Mouse (Mus musculus) liver, embryonic 11.5 days (tissue): ENCODE measurements at regions not wholly inside any gene's neighbourhood (a gene's known extent, or its start where the extent isn't known, plus 50 kb on each side); places are given as distances from the start of the nearest gene placed in this dataset.

Source experiments
- ATAC-seq: fragments of 200-750 bp; cut with Nextera tagmentation; replicated peaks from 2 replicates; pipeline ENCODE4 v1.8.0; 2017; ENCODE audit warnings: moderate number of reproducible peaks, mild to moderate bottlenecking, moderate TSS enrichment, moderate library complexity; ENCODE audit not compliant: low FRiP score
- DNase-seq: peaks from one replicate; pipeline ENCODE4 v3.0.0-alpha.2; 2017; ENCODE audit warnings: low spot score
- H3K27ac ChIP-seq: fragments of 300-500 bp; sonication (generic); 2 replicates; pipeline ENCODE4 v1.5.1; 2014; ENCODE audit warnings: mild to moderate bottlenecking, low read depth, low read length, control low read depth
- H3K27me3 ChIP-seq: fragments of 300-500 bp; sonication (generic); replicated peaks from 2 replicates; pipeline ENCODE4 v1.6.1; 2014; ENCODE audit warnings: low read length, mixed read lengths; ENCODE audit not compliant: control insufficient read depth, insufficient read depth
- H3K36me3 ChIP-seq: fragments of 300-500 bp; sonication (generic); 2 replicates; pipeline ENCODE4 v1.6.1; 2014; ENCODE audit warnings: mild to moderate bottlenecking, low read length, moderate library complexity, mixed read lengths; ENCODE audit not compliant: control insufficient read depth, insufficient read depth
- H3K4me1 ChIP-seq: fragments of 300-500 bp; sonication (generic); replicated peaks from 2 replicates; pipeline ENCODE4 v1.6.1; 2014; ENCODE audit warnings: low read length, mixed read lengths; ENCODE audit not compliant: control insufficient read depth, insufficient read depth
- H3K4me2 ChIP-seq: fragments of 300-500 bp; sonication (generic); 2 replicates; pipeline ENCODE4 v1.6.1; 2014; ENCODE audit warnings: mild to moderate bottlenecking, control low read depth, moderate library complexity
- H3K4me3 ChIP-seq: fragments of 300-500 bp; sonication (generic); 2 replicates; pipeline ENCODE4 v1.5.1; 2014; ENCODE audit warnings: low read depth, low read length, control low read depth
- H3K9ac ChIP-seq: fragments of 300-500 bp; sonication (generic); 2 replicates; pipeline ENCODE4 v1.6.1; 2014; ENCODE audit warnings: low read depth, low read length, control low read depth
- H3K9me3 ChIP-seq: fragments of 300-500 bp; sonication (generic); 2 replicates; pipeline ENCODE4 v1.6.1; 2016; ENCODE audit warnings: low read length, inconsistent platforms, mixed read lengths; ENCODE audit not compliant: control insufficient read depth
- WGBS: fragments of 180-500 bp; shearing (Covaris S2); extraction: QIAGEN DNeasy Blood & Tissue Kit; methylation state at CpG from one replicate; pipeline ENCODE4 v1.1.7; 2014; 5-methylcytosine and 5-hydroxymethylcytosine counted together

DNA sequence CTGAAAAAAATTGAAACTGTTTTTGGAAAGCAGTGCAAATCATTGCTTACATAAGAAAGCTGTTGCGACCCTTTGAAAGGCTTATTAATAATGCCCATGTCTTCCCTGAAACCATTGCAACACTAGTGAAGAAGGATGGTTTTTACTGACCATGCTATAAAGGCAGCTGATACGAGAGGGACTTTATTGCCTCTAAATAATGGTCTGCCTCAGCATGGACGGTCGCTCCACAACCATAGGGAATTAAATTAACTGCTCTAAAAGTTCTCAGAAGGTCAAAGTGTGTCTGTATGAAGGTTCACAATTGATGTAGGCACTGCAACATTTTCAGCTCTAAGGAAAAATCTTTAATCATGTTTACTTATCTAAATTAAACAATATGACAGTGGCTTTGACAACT lies 429.6 kb downstream of the Tmem135 start:
- WGBS, result 72% methylated on average over 4 of the region's 4 CpGs
- DNase-seq (no peak), ATAC-seq (no peak)
- Histone ChIP-seq H3K4me3 (no peak overlapping the region), H3K27me3 (no peaks in the 10 kb centered on the region), H3K27ac (no peak overlapping the region), H3K36me3 (no peaks in the 10 kb centered on the region), H3K4me1 (no peaks in the 10 kb centered on the region), H3K4me2 (no peak overlapping the region), H3K9ac (no peak overlapping the region), H3K9me3 (no peaks in the 10 kb centered on the region)

DNA sequence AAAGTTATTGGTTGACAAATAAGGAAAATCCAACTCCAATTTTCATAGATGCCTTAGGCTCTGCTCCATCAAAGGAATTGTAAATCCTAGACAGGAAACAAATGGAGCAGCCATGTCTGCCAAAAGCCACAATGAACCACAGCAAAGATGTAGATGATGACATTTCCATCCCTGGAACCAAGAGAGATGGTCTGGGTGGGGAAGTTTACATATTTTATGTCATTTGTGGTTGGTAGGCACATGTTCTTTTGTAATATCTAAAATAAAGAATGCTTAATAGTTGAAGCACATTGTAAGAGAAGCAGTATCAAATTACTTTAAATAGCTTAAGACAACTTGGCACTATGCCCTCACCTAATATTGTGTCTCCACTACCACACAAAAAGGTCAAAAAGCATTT lies 443.2 kb downstream of the Tmem135 start:
- no peak overlapping the region for H3K4me2 ChIP-seq
- H3K36me3 ChIP-seq, result no peaks in the 10 kb centered on the region
- ATAC-seq (no peak), DNase-seq (no peak)
- no peak overlapping the region for H3K4me3 ChIP-seq
- no peak overlapping the region for H3K9ac ChIP-seq
- H3K4me1 ChIP-seq, result no peaks in the 10 kb centered on the region
- no peaks in the 10 kb centered on the region for H3K27me3 ChIP-seq
- H3K27ac ChIP-seq, result no peak overlapping the region
- H3K9me3 ChIP-seq, result no peaks in the 10 kb centered on the region

DNA sequence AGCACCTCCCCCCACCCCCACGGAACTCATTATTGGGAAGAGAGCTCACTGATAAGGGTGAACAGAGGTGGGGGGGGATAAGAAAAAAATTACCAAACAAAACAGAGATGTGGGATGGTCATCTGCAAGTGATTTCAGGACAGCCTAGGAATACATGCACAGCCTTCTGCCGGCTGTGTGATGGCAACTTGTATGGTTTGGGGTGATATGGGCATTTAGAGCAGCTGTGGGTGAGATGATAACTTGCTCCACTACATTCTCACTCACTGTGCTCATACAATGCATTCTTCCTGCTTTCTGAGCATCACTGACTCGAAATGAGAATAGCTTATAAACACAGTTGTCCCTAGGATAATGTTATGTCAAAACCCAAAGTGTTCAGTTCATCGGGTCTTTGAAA lies 443.8 kb downstream of the Tmem135 start:
- peak; percentile 58; the same call in 1 of the 2 replicates for ATAC-seq
- no peak overlapping the region for H3K9ac ChIP-seq
- H3K4me1 ChIP-seq, result no peaks in the 10 kb centered on the region
- DNase-seq, result no peak
- H3K27ac ChIP-seq, result no peak overlapping the region
- no peaks in the 10 kb centered on the region for H3K27me3 ChIP-seq
- no peaks in the 10 kb centered on the region for H3K9me3 ChIP-seq
- H3K36me3 ChIP-seq, result no peaks in the 10 kb centered on the region
- H3K4me2 ChIP-seq, result no peak overlapping the region
- H3K4me3 ChIP-seq, result no peak overlapping the region
- 65% methylated on average over 4 of the region's 4 CpGs for WGBS

DNA sequence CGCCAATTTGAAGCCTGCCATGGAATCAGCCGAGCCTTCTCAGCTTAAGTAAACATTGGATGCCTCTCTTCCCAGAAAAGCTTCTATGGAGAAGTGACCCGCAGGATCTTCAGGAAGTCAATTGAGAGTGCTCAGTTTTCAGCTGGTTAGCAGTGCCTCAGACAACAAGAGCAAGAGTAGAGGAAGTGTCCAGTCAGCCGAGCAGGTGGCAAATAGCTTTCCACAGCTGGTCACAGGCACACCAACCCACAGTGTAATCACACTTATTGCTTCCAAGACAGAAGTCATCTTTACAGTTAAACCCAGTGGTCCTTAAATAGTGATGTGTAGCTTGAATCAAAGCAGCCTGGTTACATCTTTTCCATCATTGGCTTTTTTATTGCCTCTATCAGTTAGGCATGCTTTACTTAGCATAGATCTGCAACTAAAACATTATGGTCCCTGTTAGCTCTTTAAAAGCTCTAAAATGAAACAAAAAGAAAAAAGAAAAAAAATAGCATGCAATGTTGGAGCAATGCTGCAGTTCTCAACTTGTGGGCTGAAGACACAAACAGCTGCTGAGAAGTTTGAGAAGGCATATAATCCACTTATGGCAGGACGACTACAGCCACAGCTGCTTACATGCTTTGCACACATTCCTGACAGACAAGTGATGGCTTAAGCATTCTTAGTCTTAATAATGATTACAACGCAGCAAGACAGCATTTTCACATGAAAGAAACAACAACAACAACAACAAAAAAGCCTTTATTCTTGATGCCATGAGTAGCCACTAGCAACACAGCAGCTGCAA lies 444.5 kb downstream of the Tmem135 start:
- Histone ChIP-seq H3K4me3 (no peak overlapping the region), H3K36me3 (no peaks in the 10 kb centered on the region), H3K27me3 (no peaks in the 10 kb centered on the region), H3K9ac (no peak overlapping the region), H3K27ac (no peak overlapping the region), H3K4me1 (no peaks in the 10 kb centered on the region), H3K9me3 (no peaks in the 10 kb centered on the region), H3K4me2 (no peak overlapping the region)
- 51% methylated on average over 6 of the region's 6 CpGs for WGBS
- DNase-seq (no peak), ATAC-seq (no peak)

DNA sequence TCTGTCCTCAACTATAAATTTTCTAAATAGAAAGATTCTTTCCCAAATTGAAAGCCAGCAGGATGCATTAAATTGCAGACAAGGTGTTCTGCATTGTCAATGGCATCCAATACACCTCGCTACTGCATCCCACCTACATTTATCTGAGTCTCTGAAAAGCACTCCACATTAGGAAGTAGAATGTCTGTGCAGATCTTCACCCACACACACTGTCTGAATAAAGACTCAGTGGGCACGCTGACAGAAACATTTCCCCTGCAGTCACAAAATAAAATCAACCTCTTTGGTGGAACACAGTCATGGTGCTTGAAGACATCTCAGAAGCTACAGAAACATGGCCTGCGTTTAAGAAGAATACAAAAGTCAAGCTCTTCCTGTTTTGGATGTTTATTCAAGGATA lies 449.0 kb downstream of the Tmem135 start:
- Histone ChIP-seq H3K4me3 (no peak overlapping the region), H3K4me1 (no peaks in the 10 kb centered on the region), H3K36me3 (no peaks in the 10 kb centered on the region), H3K4me2 (no peak overlapping the region), H3K27me3 (no peaks in the 10 kb centered on the region), H3K27ac (no peak overlapping the region), H3K9ac (no peak overlapping the region), H3K9me3 (no peaks in the 10 kb centered on the region)
- no peak for ATAC-seq
- DNase-seq, result no peak
- WGBS, result 75% methylated on average over 3 of the region's 3 CpGs

DNA sequence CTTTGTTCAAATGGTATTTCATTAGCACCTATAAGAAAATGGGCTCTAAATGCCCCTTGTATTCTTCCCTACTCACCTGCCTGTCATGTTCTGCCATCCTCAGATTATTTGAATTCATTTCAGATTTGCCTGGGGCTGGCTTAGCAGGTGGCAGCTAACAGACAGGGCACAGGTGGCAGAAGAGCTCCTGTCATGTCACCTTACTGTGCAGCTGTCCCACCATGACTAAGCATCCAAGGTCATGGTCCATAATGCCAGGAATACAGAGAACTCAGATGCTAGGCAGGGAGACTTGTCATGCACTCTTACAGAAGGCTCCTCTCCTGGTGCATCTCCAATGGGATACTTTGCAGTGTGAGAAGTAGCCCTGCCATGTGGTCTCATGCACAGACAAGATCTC lies 458.7 kb downstream of the Tmem135 start:
- no peak overlapping the region for H3K9ac ChIP-seq
- no peak overlapping the region for H3K4me3 ChIP-seq
- H3K36me3 ChIP-seq, result no peaks in the 10 kb centered on the region
- no peak overlapping the region for H3K4me2 ChIP-seq
- DNase-seq (no peak), ATAC-seq (no peak)
- H3K27ac ChIP-seq, result no peak overlapping the region
- no peaks in the 10 kb centered on the region for H3K27me3 ChIP-seq
- no peaks in the 10 kb centered on the region for H3K4me1 ChIP-seq
- no peaks in the 10 kb centered on the region for H3K9me3 ChIP-seq

DNA sequence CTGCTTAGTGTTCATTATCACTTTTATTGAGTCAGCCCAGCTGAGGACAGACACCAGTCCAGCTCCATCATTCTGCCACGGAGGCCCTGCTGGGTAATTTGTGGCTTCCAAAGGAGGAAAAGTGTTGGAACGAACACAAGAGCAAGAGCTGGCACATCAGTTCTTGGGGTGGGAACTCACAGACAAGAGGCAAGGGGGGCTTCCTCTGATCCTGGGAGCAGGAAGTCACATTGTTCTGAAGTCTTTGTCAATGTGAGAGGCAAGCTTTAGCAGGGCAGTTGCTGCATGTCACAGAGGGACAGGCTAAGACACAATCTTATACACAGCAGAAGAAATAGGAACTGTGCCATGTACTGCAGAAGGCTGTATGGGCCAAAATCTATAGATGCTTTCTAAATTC lies 459.1 kb downstream of the Tmem135 start:
- WGBS, result 42% methylated on average over 2 of the region's 2 CpGs
- H3K27me3 ChIP-seq, result no peaks in the 10 kb centered on the region
- no peak overlapping the region for H3K4me2 ChIP-seq
- H3K9ac ChIP-seq, result no peak overlapping the region
- ATAC-seq, result no peak
- no peak overlapping the region for H3K4me3 ChIP-seq
- H3K9me3 ChIP-seq, result no peaks in the 10 kb centered on the region
- H3K4me1 ChIP-seq, result no peaks in the 10 kb centered on the region
- H3K36me3 ChIP-seq, result no peaks in the 10 kb centered on the region
- DNase-seq, result no peak
- no peak overlapping the region for H3K27ac ChIP-seq

DNA sequence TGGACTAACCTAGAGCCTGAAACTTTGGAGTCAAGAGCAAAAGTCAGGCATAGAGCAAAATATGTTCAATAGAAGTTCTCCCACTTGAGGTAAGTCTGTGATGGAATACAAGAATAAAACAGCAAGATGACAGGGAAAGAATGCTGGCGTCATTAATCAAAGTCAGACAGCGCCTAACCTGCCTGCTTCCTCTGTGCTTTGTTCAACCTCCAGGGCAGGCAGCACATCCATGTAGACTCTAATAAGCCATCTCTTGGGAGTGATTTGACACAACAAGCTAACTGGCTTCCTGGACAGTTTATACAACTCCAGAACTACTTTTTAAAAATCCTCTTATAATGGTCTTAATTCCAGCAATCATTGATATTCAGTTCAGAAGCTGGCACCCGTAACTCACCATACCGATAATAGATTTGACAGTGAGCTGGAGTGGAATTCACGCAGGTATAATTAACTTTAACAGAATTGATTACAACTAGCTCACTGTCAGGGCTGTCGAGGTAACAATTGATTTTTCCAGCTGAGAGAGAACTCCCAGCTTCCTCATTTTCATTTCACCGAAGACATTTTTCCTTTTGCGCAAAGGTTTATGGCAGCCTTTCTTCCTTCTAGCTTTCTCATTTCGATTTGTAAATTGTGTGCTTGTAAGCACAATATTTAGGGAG lies 462.6 kb downstream of the Tmem135 start:
- no peaks in the 10 kb centered on the region for H3K27me3 ChIP-seq
- DNase-seq (no peak), ATAC-seq (no peak)
- no peak overlapping the region for H3K27ac ChIP-seq
- H3K9ac ChIP-seq, result no peak overlapping the region
- H3K4me3 ChIP-seq, result no peak overlapping the region
- H3K4me2 ChIP-seq, result no peak overlapping the region
- H3K4me1 ChIP-seq, result no peaks in the 10 kb centered on the region
- H3K9me3 ChIP-seq, result no peaks in the 10 kb centered on the region
- no peaks in the 10 kb centered on the region for H3K36me3 ChIP-seq
- 77% methylated on average over 9 of the region's 9 CpGs for WGBS

DNA sequence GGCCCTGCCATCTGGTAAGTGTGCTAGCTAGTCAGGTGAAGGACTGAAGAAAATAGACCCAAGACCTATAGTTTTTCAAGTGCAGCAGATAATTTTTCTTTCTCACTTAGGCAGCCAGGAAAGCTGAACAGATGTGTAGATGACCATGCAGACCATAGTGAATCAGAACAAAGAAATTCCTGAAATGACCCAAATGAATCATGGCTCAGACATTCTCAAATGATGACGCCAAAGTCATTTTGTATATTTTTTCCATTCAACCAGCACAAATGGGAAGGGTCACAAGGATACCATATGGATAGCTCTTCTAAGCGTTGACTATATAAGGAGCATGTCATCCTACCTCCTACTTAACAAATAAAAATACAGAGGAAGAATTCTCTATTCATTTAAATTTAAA lies 463.8 kb downstream of the Tmem135 start:
- no peak for DNase-seq
- WGBS, result 76% methylated on average over 2 of the region's 2 CpGs
- Histone ChIP-seq H3K4me3 (no peak overlapping the region), H3K4me1 (no peaks in the 10 kb centered on the region), H3K27me3 (no peaks in the 10 kb centered on the region), H3K36me3 (no peaks in the 10 kb centered on the region), H3K9ac (no peak overlapping the region), H3K27ac (no peak overlapping the region), H3K4me2 (no peak overlapping the region), H3K9me3 (no peaks in the 10 kb centered on the region)
- no peak for ATAC-seq
